Mouse (Mus musculus) embryo, embryonic 11 days (tissue): ENCODE data around the gene Gm20479.
A peak's percentile ranks its signal among the peaks of the same experiment; 100 is the strongest.

Source experiments
- DNase-seq: peaks from one replicate; pipeline ENCODE4 v3.0.0-alpha.2; 2015

Gm20479 gene

DNA sequence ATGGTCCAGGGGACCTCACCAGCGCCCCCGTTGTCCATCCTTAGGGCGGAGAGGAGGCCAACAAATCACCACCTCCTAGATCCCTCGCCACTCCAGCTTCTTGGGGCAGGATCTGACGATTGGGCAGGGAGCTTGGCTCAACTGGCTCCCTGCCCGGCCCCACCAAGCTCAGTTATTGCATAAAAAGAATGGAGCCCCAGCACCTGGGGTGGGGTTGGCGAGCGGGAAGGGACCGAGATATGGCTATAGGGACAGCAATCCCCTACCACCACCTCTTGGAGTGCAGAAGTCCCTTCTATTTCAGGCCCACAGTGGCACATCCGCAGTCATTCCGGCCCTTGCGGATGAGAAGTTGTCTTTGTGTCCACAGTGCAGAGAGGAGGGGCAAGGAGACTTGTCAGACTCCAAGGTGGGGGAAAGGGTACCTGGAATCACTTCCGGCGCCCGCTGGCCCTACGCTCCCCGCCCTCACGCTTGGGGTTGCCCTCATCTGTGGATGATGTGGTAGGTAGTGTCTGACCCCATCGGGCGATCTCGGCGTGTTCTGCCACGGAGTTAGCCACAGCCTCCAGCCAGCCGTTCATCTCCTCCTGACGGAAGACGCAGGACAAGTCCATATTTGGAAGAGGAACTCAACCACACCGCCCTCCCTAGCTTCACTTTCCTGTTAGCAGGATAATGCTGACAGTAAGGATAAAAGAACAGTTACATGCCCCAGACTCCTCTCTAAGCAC lies at the start of gene Gm20479:
Gene Gm20479, minus strand, starts transcription at position 559 of the 734 bp plus-strand sequence.
- DNase-seq, result peak; percentile 32

DNA sequence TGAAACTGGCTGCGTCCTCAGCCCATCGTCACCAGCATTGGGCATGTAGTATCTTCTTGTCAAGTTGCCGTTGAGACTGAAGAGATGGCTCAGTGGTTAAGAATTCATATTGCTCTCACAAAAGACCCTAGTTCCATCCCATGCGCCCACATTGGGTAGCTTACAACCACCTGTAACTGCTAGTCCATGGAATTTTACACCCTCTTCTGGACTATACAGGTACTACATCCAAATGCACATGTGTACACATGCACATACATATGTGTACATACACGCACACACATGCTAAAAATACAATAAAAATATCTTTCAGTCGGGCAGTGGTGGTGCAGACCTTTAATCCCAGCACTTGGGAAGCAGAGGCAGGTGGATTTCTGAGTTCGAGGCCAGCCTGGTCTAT lies 49.3 kb upstream of the Gm20479 start:
- DNase-seq, result no peak

DNA sequence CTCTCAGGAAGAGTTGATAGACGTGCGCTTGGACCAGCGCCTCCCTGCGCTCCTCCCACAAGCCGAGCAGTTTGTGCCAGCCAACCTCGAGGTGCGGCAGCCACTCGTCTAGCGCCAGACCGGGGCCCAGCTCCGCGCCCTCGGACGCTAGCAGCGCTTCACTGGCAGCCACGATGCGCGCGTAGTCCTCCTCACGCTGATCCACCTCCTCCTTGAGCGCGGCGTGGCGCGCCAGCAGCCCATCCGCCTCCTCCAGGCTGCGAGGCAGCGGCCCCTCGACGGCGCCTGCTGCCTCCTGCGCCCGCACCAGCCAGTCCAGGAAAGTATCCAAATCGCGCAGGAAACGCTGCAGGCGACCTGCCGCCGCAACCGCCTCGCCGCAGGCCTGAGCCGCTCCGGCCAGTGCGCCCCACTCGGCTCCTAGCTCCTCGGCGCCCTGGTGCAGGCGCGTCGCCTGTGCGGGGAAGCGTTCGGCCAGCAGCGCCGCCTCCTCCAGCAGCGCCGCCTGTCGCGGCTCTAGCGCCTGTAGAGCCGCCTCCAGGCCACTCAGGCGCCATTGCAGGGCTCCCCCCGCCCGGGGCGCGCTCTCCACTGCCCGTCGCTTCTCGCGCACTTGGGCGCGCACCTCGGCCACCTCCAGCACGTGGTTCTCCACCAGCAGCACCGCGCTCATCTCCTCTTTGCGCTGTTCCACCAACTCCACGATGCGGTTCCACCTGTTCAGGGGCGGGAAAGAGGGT lies 47.2 kb upstream of the Gm20479 start:
- peak; percentile 42 for DNase-seq

DNA sequence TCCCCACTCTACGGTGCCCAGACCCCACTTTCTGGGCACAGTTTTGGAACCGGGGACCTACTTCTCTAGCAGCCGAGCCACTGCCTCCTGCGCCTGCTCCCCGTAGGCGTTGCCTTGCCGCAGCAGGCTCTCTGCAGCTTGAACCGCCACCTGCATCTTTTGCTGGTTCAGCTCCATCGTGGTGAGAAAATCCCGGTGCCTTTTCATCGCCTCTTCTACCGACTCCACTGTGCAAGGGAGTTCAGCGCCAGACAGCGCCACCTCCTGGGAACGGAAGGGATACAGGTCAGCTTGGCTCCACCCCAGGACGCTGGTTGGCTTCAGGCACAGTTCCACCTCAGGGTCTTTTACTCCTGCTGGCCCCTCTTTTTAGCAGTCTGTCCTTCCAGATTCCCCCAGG lies 45.5 kb upstream of the Gm20479 start:
- DNase-seq, result peak; percentile 73

DNA sequence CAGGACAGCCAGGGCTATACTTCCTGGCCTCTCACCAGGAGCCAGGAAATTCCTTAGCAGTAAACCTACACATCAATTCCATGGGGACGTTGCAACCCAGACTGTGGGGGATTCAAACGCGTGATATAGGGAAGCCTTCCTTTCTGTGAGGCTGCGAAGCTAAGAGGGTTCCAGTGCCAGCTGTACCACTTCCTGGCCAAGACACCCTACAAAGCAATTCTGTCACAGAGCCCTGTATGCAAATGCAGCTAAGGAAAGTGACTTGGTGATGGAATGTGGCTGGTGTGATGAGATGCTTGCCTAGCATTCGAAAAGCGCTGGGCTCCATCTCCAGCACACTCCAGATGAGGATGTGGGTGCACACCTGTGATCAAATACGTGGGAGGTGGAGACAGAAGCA lies 43.3 kb upstream of the Gm20479 start:
- no peak for DNase-seq

DNA sequence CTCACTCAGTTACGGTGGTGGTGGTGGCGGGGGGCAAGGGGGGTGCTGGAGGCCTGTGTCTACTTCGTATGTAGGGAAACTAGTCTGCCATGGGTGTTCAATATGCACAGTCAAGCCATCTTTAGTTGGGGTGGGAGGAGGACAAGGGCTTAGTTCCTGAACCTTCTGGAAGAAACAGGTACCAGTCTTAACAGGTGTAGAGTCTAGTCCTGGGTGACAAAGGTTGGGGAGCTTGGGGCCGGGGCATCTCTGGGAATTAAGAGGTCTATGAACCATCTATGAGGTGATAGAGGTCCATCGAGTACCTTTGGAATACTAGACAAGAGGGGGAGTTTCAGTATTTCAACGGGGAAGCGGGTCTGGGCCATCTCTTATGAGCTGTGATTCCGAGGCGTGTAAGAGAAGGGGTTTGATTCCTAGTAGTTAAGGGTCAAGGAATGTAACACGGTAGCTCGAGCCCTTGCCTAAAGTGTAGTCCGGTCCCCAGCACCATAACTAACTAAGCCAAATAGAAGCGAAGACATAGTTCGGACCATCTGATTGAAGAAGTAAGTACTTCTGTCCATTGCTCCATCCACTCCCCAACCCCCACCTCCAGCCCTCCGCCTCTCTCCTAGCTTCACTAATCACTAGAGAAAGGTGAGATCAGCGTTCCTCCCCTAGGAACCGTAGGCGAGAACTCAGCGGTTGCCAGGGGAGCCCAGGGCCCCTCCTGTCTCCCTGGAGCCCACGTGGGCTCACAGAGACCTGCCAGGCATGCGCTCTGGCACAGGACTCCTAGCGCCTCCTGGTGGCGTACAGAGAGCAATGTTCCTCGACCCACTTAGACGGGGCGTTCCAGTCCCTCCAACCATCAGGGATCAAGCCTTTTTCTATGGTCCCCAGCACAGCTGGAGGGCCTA lies 40.1 kb upstream of the Gm20479 start:
- peak; percentile 78 for DNase-seq

DNA sequence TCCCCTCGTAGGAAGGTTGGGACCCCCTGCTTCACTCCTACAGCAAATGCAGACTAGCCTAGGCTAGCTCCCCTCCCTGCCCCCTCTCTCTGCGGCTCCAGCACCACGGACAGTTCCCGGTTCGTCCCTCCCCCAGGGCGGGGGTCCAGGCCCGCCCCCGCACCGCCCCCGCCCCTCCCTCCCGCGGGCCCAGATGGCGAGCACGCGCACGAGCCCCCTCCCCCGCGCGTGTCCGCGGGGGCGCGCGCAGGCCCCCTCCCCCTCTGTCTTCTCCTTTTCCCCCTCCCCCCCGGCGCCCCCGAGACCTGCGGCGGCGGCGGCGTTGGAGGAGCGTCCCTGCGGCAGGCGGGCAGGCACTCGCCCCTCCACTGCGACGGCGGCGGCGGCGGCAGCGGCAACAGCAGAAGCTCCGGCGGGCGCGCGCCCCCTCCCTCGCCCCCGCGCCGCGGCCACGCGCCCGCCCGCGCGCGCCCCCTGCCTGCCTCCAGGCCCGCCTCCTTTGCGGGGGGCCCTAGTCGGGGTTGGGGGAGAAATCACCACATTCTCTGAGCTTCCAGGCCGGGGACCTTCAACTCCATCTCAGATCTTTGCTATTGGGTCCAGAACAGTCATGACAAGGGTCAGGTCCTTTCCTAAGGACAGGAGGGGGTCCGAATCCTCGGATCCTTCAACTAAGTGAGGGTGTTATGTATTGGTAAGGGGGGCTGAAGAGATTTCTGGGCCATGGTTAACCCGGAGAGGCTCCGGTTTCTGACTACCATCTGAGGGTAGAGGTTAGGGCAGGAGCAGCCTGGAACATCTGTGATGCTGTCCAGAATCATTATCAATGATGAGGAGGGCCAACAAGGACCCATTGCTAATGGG lies 39.2 kb upstream of the Gm20479 start:
- DNase-seq, result peak; percentile 73

DNA sequence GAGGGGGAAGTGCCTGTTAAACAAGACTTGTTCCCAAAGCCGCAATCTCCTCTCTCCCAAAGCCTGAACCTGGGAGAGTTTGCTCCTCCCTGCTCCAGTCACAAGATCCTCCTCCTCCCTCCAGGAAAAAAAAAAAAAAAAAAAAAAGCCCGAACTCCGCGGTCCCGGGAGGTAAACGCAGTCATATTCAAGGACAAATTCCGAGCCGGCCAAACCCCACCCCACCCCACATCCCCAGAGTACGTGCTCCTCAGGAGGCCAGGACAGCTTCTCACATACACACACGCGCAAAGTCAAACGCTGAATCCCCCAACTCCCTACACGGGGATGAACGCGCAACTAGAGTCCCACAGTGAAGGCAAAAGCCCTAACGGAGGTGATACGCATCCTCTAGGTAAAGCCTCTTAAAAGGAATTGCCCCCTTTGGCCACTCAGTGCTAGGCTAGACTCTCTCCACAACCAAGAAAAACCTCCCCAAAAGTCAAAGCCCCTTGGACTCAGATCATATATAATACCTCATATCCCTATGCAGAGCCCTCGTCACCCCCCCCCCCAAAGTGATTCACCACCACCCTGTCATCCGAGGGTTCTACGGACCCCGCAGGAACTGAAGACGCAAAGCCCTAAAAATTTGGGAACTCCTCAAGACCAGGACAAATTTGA lies 38.4 kb upstream of the Gm20479 start:
- no peak for DNase-seq

DNA sequence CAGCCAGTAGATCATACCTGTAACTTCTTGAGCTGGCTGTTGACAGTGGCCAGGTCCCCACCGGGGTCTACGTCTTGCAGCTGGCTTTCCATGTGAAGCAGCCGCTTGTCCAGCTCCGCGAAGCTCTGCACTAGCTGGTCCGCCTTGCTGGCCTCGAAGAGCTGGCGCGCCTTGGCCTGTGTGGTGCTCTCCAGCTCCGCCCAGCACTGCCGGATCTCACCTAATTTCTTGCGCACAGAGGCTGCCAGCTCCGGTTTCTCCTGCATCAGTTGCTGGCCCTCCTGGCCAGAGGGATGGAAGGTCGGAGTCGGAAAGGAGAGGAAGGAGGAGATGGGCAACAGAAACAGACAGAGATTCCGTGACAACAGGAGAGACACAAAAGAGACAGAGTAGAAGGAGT lies 34.2 kb upstream of the Gm20479 start:
- DNase-seq, result no peak

DNA sequence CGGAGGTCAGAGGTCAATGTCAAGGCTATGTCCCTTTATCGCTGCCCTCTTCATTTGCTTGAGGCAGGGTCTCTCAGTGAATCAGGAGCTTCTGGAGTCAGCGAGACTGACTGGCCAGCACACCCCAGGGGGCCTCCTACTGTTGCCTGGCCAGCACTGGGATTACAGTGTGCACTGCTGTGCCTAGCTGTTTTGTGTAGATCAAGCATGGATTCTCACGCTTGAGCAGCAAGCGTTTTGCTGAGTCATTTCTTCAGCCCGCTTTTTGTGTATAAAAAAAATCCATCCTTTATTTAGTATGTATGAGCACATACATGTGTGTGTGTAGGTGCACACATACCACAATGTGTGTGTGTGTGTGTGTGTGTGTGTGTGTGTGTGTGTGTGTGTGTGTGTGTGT lies 32.0 kb upstream of the Gm20479 start:
- DNase-seq, result no peak

DNA sequence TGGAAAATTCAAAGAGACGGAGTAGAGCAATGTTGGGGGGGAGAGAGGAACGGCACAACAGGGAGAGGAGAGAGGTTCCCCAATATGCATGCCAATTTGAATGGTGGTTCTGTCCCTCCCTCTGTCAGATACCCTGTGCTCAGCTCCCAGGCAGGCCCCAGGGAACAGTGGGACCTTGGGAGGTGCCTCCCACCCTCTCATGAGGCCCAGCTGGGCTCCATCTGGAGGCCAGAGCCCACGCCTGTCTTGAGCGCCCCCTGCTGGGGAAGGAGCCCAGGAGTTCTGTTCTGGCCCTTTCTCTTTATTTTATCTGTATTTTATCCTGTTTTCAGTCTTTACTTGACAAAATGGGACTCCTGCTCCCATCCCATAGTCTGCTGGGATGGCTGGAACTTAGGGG lies 27.5 kb upstream of the Gm20479 start:
- peak; percentile 81 for DNase-seq

DNA sequence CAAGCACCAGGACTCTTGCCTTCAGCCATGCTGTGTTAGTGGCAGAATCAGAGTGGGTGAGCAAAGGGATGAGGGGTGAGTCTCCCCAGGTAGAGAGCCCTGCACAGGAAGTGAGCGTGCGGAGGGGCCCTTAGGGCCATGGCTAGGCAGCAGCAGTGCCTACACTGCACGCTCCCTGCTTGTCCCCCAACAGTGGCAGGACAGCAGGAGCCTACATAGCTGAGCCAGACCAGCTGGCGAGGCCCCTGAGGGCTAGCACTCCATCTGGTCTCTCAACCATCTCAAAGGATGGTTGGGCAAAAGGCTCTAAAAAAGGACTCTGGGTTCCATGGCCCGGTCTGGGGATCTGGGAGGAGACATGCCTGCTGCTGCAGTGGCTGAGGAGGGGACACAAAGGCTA lies 26.9 kb upstream of the Gm20479 start:
- DNase-seq, result no peak

DNA sequence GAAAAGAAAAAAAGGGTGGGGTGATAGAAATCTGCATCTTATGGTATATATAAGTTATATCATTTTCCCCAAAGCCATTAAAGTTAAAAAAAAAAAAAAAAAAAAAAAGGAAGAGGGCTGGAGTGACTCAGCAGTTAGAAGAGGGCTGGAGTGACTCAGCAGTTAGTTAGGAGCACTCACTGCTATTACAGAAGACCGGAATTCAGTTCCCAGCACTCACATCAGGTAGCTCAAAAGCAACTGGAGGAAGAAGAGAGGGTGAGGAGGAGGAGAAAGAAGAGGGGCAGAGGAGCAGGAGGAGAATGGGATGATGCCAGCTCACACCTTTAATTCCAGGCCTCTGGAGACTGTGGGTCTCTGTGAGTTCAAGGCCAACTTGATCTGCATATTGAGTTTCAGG lies 26.0 kb upstream of the Gm20479 start:
- no peak for DNase-seq

DNA sequence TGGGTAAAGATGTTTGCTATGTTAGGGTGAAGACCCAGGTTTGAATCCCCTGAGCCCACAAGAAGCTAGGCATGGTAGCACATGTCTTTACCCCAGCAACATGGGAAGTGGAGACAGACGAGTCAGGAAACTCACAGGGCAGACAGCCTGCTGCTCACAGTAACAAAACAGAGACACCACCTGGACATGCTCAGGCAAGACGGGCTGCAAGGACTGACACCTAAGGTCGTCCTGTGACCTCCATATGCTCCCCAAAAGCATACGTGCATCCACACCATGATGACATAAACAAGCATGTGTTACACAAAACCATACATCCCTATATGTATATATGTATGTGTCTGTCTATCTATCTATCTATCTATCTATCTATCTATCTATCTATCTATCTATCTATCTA lies 24.3 kb upstream of the Gm20479 start:
- no peak for DNase-seq

DNA sequence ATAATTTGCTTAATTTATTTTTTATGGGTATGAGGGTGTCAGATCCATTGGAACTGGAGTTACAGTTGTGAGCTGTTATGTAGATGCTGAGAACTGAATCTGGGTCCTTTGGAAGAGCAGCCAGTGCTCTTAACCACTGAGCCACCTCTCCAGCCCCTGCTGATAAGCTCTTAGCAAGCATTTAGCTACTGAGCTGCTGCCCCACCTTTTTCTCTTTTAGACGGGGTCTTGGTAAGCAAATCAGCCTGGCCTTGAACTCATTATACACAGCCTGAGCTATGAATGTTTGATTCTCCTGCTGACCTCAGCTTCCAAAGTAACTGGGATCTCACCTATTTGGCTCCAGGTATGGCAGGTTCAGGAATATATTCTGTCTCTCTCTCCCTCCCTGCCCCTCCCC lies 23.8 kb upstream of the Gm20479 start:
- no peak for DNase-seq

DNA sequence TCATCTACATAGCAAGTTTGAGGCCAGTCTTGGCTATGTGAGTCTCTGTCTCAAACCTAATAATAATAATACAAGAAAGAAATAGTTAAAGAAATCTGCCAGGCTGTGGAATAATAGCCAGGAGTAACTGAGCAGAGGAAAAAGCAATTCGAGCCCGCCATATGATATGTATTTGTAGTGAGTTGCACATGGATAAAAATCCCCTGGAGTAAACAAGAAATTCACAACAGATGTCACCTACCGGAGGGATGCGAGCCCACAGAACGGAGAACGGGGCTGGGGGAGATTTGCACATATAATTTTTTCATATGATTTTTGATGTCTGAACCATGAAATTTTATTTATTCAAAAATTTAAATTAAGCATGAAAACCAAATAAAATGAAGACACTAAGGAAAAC lies 22.6 kb upstream of the Gm20479 start:
- no peak for DNase-seq

DNA sequence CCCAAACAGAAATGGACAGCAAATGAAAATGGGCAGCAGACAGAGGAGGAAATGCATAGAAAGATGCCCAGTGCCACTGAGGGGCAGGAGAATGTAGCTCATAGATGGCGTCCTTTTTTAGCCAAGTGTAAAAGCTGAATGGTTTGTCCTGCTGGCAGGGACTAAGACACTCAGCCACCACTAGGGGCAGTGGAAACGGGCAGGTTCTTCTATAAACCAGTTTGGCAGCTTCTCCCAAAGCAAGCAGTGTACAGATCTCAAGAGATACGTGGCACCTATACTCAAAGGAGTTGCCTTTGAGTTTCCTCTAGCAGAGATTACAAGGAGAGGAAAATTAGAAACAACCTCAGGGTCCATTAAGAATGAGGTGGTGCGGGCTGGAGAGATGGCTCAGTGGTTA lies 21.2 kb upstream of the Gm20479 start:
- DNase-seq, result peak; percentile 65

DNA sequence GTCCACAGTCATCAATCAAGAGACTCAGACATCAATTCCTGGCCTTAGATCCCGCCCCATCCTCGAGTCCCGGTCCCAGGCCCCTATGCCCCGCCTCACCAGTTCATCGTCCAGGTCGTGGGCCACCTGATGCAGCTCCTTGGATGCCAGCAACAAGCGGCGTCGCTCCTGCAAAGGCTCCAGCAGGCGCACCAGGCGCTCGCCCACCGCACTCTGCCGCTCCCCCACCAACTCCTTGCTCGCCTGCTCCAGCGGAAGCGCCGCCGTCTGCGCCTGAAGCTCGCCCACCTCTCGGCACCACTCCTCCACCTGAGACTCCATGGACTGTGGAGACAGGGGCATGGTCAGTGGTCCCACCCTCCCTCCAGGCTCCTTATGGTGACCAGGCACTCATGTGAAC lies 18.1 kb upstream of the Gm20479 start:
- DNase-seq, result no peak

DNA sequence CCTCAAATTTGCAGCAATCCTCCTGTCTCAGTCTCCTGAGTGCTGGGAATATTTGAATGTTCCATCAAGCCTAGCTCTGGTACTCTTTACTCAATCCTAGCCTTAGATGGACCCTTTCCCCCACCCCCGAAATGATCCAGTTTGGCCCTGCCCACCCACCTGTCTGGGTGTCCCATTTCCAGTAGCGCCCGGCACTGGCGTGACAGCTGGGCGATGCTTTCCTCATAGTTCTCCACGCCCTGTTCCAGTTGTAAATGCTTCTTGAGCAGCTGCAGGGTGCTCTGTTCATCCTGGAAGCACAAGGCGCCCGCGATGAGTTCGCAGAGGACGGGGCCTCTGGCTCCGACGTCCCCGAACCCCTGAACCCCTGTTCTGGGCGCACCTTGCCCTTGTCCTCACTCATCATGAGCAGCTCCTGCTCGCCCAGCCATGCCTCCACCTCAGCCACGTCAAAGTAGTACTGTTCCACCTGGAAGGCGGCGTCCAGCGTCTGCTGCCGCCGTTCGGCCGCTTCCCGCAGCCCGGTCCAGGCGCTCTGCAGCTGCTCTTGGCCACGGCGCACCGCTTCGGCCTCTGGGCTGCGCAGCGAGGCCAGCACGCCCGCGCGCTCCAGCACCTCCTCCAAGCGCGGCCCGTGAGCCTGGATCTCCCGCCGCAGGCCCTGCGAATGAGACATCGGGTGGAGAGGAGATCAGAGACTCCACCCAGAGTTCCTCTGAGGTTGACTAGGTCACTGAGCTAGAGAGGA lies 14.7 kb upstream of the Gm20479 start:
- peak; percentile 42 for DNase-seq

DNA sequence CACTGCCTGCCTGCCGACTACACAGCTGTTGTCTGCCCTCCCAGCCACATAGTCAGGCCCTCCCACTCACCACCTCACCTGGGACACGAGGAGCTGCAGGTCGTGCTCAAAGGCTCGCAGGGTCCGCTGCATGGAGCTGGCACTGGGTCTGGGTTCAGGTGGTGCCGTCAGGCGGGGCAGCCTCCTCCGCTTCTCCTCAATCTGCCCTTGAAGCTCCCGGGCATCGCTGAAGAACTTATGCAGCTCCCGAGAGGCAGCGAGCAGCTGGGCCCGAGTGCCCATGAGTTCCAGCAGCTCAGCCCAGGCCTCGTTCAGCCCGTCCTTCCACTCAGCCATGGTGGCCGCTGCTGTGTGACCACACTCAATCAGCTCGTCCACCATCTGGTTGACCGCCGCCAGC lies 11.9 kb upstream of the Gm20479 start:
- DNase-seq, result no peak

DNA sequence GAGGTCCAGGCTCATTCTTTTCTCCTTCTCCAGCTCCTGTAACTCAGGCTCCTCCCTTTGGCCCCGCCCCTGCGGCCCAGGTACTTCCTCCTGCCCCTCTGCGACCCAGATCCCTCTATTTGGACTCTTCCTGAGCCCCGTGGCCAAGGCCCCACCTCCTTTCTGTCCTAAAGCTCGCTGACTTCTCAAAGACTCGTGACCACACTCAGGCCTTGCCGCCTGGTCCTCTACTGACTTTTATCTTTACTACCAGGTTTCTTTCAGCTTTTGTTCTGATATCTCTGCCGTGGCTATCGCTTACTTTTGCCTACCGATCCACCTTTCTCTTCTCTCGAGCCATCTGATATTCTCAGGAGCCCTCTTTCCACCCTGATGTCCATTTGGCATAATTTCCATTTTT lies 10.8 kb upstream of the Gm20479 start:
- no peak for DNase-seq
